Mouse (Mus musculus) liver, embryonic 12.5 days (tissue): Measurements from ENCODE around the gene Tcap. TPM values are rescaled to one million over a fixed set of nuclear protein-coding genes. Genes with fewer than 3 reads are reported as not detected.

Experiments used
- ATAC-seq: fragments of 200-750 bp; cut with Nextera tagmentation; 2 replicates; pipeline ENCODE4 v1.8.0; 2017; ENCODE audit warnings: moderate number of reproducible peaks, mild to moderate bottlenecking, moderate library complexity
- H3K27ac ChIP-seq: fragments of 300-500 bp; sonication (generic); 2 replicates; pipeline ENCODE4 v1.5.1; 2016; ENCODE audit warnings: mild to moderate bottlenecking
- H3K27me3 ChIP-seq: fragments of 300-500 bp; sonication (generic); replicated peaks from 2 replicates; pipeline ENCODE4 v1.6.1; 2016; ENCODE audit warnings: mild to moderate bottlenecking, moderate library complexity
- H3K36me3 ChIP-seq: fragments of 300-500 bp; sonication (generic); 2 replicates; pipeline ENCODE4 v1.6.1; 2016; ENCODE audit warnings: mild to moderate bottlenecking, moderate library complexity
- H3K4me1 ChIP-seq: fragments of 300-500 bp; sonication (generic); 2 replicates; pipeline ENCODE4 v1.6.1; 2016
- H3K4me2 ChIP-seq: fragments of 300-500 bp; sonication (generic); 2 replicates; pipeline ENCODE4 v1.6.1; 2016; ENCODE audit warnings: mild to moderate bottlenecking, moderate library complexity
- H3K4me3 ChIP-seq: fragments of 300-500 bp; sonication (generic); 2 replicates; pipeline ENCODE4 v1.5.1; 2016; ENCODE audit warnings: mild to moderate bottlenecking, moderate library complexity
- H3K9ac ChIP-seq: fragments of 300-500 bp; sonication (generic); 2 replicates; pipeline ENCODE4 v1.6.1; 2016; ENCODE audit warnings: mild to moderate bottlenecking, moderate library complexity
- H3K9me3 ChIP-seq: fragments of 300-500 bp; sonication (generic); replicated peaks from 2 replicates; pipeline ENCODE4 v1.6.1; 2016; ENCODE audit warnings: mild to moderate bottlenecking, moderate library complexity
- WGBS: fragments of 180-500 bp; shearing (Covaris S2); methylation state at CpG from one replicate; pipeline ENCODE4 v1.1.7; 2016; ENCODE audit not compliant: insufficient replicate concordance; 5-methylcytosine and 5-hydroxymethylcytosine counted together
- polyA plus RNA-seq: library from polyadenylated mRNA; unstranded; fragments of >200 nt; fragmentation: Nextera tagmentation; extraction: Ambion mirVana; gene quantifications from 2 replicates; pipeline ENCODE4 v1.2.1, GENCODE M21; 2016

Gene Tcap
- not detected in 2 replicates for polyA plus RNA-seq

GRCm38 (mm10) chr11:98383261-98384030, at the start of gene Tcap:
Gene Tcap (plus strand): TSS chr11:98383811.
- H3K9ac ChIP-seq = no peak within 1 kb of the TSS
- H3K4me3 ChIP-seq = no peak within 1 kb of the TSS
- no peaks in the 10 kb centered on the region for H3K9me3 ChIP-seq
- peaks cover 56% of the 10 kb centered on the region for H3K27me3 ChIP-seq
- no peak for ATAC-seq
- H3K4me1 ChIP-seq = no peaks in the 10 kb centered on the region
- peaks cover 25% of the 10 kb centered on the region for H3K36me3 ChIP-seq
- no peak within 1 kb of the TSS for H3K27ac ChIP-seq
- WGBS = 54% methylated on average over 14 of the region's 14 CpGs
- H3K4me2 ChIP-seq = no peak within 1 kb of the TSS

DNA sequence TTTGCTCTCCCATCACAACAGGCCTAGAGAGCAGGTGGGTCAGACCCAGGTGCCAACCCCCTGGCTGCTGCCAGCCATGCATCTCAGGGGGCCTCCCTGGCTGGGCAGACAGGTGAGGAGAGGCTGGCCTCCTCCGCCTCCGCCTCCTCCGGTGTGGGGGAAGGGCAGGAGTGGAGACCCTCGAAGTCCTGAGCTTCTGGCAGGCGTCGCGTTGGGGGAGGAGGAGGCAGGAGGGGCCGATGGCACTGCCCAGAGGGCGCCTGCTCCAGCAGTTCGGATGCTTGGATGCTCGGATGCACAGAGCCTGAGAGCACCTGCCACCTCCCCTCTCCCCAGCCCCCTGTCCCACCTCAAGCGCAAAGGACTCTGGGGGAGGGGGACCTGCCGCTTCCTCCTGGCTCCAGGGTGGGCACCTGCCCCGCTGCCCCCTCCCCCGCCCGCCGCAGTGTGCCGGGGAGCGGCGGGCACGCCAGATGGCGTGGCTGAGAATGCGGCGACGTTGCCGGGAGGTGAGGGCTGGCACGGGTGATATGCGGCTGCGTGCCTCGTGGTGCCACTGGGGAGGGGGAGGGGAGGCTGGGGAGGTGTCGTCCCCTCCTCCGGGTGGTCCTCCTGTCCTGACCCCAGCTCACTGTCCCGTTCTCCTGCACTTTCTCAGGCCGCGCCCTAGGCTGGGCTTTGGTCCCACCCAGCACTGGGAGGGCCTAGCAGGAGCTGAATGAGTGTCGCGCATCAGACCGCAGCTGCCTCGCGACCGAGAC, 49.5 kb upstream of the Tcap start:
- ATAC-seq = no peak
- H3K36me3 ChIP-seq = no peaks in the 10 kb centered on the region
- H3K4me2 ChIP-seq = 0 out of 2 replicates have a peak overlapping the region, but pooled peaks have one; percentile 14
- H3K9ac ChIP-seq = no peak overlapping the region
- no peak overlapping the region for H3K27ac ChIP-seq
- peaks cover 16% of the 10 kb centered on the region for H3K4me1 ChIP-seq
- H3K27me3 ChIP-seq = peaks cover 100% of the 10 kb centered on the region
- H3K9me3 ChIP-seq = no peaks in the 10 kb centered on the region
- WGBS = 5% methylated on average over 39 of the region's 41 CpGs
- no peak overlapping the region for H3K4me3 ChIP-seq

- H3K27me3 ChIP-seq = peaks cover 100% of the 10 kb centered on the region
- no peak overlapping the region for H3K9ac ChIP-seq
- no peak overlapping the region for H3K4me3 ChIP-seq
- H3K27ac ChIP-seq = no peak overlapping the region
- 5% methylated on average over 9 of the region's 9 CpGs for WGBS
- no peak overlapping the region for H3K4me2 ChIP-seq
- no peaks in the 10 kb centered on the region for H3K9me3 ChIP-seq
- ATAC-seq = peak; percentile 47; the same call in 1 of the 2 replicates
- no peaks in the 10 kb centered on the region for H3K36me3 ChIP-seq
- peaks cover 16% of the 10 kb centered on the region for H3K4me1 ChIP-seq
Observed at GRCm38 (mm10) chr11:98335250-98335649, 48.4 kb upstream of the Tcap start.

DNA sequence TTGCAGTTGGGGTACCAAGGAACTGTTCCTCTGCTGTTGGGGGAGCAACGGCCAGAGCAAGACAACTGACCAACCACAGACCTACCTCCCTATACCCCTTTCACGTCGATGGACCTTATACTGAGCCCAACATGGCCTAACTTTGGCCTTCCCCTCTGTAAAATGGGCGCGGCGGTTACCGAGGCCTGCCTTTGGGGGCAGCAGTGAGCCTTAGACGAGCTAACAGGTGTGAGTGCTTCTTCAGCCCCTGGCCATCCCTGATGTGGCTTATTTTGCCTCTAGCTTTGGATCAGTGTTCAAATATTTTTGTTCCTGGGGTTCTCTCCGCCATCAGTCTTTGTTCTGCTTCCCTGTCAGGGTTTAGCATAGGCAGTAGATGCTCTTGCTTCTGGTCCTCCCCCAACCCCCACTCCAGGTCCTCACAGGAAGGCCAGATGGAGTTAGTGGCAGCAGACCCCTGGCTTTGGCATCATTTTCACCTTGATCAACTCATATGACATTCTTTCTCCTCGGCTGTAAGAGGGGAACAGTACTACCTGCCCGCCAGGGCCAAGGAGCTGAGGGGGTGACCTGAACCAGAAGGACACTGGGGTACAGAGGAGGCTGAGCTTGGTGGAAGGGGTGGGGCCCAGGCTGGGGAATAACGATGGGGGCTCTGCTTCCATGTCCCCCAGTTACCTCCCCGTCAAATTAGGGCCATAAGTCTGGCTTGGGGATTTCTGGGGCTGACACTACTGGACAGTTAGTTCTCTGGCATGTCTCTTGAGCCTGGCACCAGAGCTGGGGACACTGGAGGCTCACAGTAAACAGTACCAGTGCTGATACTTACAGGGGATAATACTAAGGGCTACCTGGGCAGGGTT, 47.1 kb upstream of the Tcap start:
- no peak overlapping the region for H3K4me2 ChIP-seq
- H3K9me3 ChIP-seq = no peaks in the 10 kb centered on the region
- no peaks in the 10 kb centered on the region for H3K36me3 ChIP-seq
- H3K4me3 ChIP-seq = no peak overlapping the region
- no peak overlapping the region for H3K27ac ChIP-seq
- no peak for ATAC-seq
- WGBS = 12% methylated on average over 13 of the region's 13 CpGs
- peaks cover 99% of the 10 kb centered on the region for H3K27me3 ChIP-seq
- no peak overlapping the region for H3K9ac ChIP-seq
- peaks cover 16% of the 10 kb centered on the region for H3K4me1 ChIP-seq

GRCm38 (mm10) chr11:98338507-98338961, 45.1 kb upstream of the Tcap start:
- peaks cover 23% of the 10 kb centered on the region for H3K4me1 ChIP-seq
- peak overlapping the region; percentile 42 for H3K4me3 ChIP-seq
- WGBS = 2% methylated on average over 57 of the region's 57 CpGs
- peak overlapping the region; percentile 61 for H3K4me2 ChIP-seq
- ATAC-seq = no peak
- H3K36me3 ChIP-seq = no peaks in the 10 kb centered on the region
- no peak overlapping the region for H3K9ac ChIP-seq
- peaks cover 92% of the 10 kb centered on the region for H3K27me3 ChIP-seq
- no peak overlapping the region for H3K27ac ChIP-seq
- no peaks in the 10 kb centered on the region for H3K9me3 ChIP-seq

DNA sequence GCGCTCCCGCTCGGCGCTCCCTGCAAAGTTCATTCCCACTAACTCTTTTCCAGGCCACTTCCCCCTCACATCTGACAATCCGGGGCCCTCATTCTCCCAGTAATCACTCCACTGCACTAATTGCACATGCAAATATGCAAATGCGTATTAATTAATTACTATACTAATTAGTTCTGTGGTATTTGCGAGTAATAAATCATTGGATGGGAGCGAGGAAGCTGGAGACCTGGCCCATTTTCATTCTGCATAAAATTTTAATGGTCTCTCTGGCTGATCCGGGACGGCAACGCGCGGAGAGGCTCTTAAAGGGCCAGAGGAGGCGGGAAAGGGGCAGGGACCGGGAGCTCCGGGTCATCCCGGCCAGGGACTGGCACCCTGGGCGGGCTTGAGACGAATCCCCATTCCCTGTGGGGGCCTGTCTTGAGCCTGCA, 44.5 kb upstream of the Tcap start:
- H3K9ac ChIP-seq = no peak overlapping the region
- 2% methylated on average over 19 of the region's 19 CpGs for WGBS
- no peak for ATAC-seq

GRCm38 (mm10) chr11:98339679-98340287, 43.8 kb upstream of the Tcap start:
- Histone ChIP-seq H3K9ac (no peak overlapping the region), H3K4me2 (no peak overlapping the region), H3K36me3 (no peaks in the 10 kb centered on the region), H3K9me3 (no peaks in the 10 kb centered on the region), H3K4me3 (no peak overlapping the region), H3K4me1 (peaks cover 17% of the 10 kb centered on the region), H3K27ac (no peak overlapping the region), H3K27me3 (peaks cover 91% of the 10 kb centered on the region)
- 8% methylated on average over 11 of the region's 11 CpGs for WGBS
- ATAC-seq = no peak

More for the DNA sequence above, 44.5 kb upstream of the Tcap start:
- peak overlapping the region; percentile 42 for H3K4me3 ChIP-seq
- peaks cover 92% of the 10 kb centered on the region for H3K27me3 ChIP-seq
- H3K36me3 ChIP-seq = no peaks in the 10 kb centered on the region
- H3K4me2 ChIP-seq = peak overlapping the region; percentile 61
- H3K27ac ChIP-seq = no peak overlapping the region
- peaks cover 23% of the 10 kb centered on the region for H3K4me1 ChIP-seq
- H3K9me3 ChIP-seq = no peaks in the 10 kb centered on the region

- no peak overlapping the region for H3K4me2 ChIP-seq
- H3K4me3 ChIP-seq = no peak overlapping the region
- no peak overlapping the region for H3K9ac ChIP-seq
- no peaks in the 10 kb centered on the region for H3K9me3 ChIP-seq
- ATAC-seq = no peak
- peaks cover 90% of the 10 kb centered on the region for H3K27me3 ChIP-seq
- WGBS = 24% methylated on average over 2 of the region's 4 CpGs
- H3K4me1 ChIP-seq = peaks cover 19% of the 10 kb centered on the region
- no peaks in the 10 kb centered on the region for H3K36me3 ChIP-seq
- H3K27ac ChIP-seq = no peak overlapping the region
Observed at GRCm38 (mm10) chr11:98340597-98340996, 43.0 kb upstream of the Tcap start.

- peaks cover 19% of the 10 kb centered on the region for H3K4me1 ChIP-seq
- H3K36me3 ChIP-seq = no peaks in the 10 kb centered on the region
- H3K4me2 ChIP-seq = no peak overlapping the region
- no peak overlapping the region for H3K4me3 ChIP-seq
- H3K27ac ChIP-seq = no peak overlapping the region
- H3K9me3 ChIP-seq = no peaks in the 10 kb centered on the region
- ATAC-seq = no peak
- peaks cover 90% of the 10 kb centered on the region for H3K27me3 ChIP-seq
- 53% methylated on average over 4 of the region's 4 CpGs for WGBS
- H3K9ac ChIP-seq = no peak overlapping the region
Observed at GRCm38 (mm10) chr11:98341174-98341573, 42.4 kb upstream of the Tcap start.

GRCm38 (mm10) chr11:98342000-98342945, 41.3 kb upstream of the Tcap start:
- H3K27ac ChIP-seq = no peak overlapping the region
- ATAC-seq = no peak
- peaks cover 90% of the 10 kb centered on the region for H3K27me3 ChIP-seq
- H3K4me2 ChIP-seq = peak overlapping the region; percentile 47
- no peak overlapping the region for H3K9ac ChIP-seq
- peaks cover 19% of the 10 kb centered on the region for H3K4me1 ChIP-seq
- H3K4me3 ChIP-seq = no peak overlapping the region
- H3K9me3 ChIP-seq = no peaks in the 10 kb centered on the region
- no peaks in the 10 kb centered on the region for H3K36me3 ChIP-seq
- WGBS = 4% methylated on average over 28 of the region's 29 CpGs
